Mouse (Mus musculus): ENCODE measurements at regions not wholly inside any gene's neighbourhood (a gene's known extent, or its start where the extent isn't known, plus 50 kb on each side); places are given as distances from the start of the nearest gene placed in this dataset.
A peak's percentile ranks its signal among the peaks of the same experiment; 100 is the strongest.

DNA sequence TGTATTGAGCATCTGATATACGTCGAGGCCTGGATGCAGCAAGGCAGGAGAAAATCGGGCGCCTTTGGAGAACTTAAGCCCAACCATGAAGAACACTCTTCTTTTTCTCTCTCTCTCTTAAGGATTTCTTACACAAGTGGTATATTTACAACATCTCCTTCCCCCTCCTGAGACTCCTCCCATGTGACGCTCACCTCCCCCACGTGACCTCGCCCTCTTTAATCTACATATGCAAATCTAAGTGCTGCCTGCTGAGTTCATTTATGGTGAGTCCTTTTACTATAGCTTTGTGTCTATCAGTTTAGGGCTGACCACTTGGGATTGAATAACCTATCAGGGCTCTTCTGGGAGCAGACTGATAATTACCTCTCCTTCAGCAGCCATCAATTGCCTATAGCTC lies 337.4 kb downstream of the Cd83 start:
- H3K4me2 ChIP-seq (replicated peaks) = no peak overlapping the region

DNA sequence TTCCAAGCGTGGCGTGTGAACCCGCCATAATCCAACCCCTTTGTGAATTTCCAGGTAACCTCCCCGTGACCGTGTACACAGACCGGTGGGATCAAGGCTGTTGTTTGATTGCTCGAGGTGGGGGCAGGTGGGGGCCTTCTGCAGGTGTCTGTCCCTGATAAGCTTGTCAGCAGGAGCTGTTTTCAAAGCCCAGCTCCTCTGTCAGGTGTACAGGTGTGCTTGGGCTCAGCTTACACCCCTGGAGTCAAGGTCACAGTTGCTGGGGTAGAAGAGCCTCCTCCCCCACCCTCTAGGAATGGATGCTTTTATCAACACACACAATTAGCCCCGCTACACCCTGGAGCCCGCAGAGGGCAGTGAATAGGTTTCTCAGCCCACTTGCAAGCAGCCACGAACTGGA lies 341.6 kb downstream of the Cd83 start:
- H3K4me1 ChIP-seq = peaks cover 2% of the 10 kb centered on the region
- no peaks in the 10 kb centered on the region for H3K36me3 ChIP-seq
- 0 out of 2 replicates have a peak, but pooled peaks have one; percentile 47 for ATAC-seq (ENCODE audit: insufficient number of reproducible peaks, insufficient read depth, low FRiP score, low TSS enrichment)
- H3K4me2 ChIP-seq (replicated peaks) = no peak overlapping the region
- H3K27ac ChIP-seq = no peak overlapping the region
- H3K4me3 ChIP-seq = no peak overlapping the region
- 38% methylated on average over 10 of the region's 10 CpGs for WGBS
- no peaks in the 10 kb centered on the region for H3K27me3 ChIP-seq
- no peak overlapping the region for H3K9ac ChIP-seq
- H3K9me3 ChIP-seq = no peaks in the 10 kb centered on the region

More for the DNA sequence above, 337.4 kb downstream of the Cd83 start:
- 54% methylated on average over 7 of the region's 7 CpGs for WGBS
- Histone ChIP-seq H3K36me3 (no peaks in the 10 kb centered on the region), H3K4me3 (no peak overlapping the region), H3K9me3 (no peaks in the 10 kb centered on the region), H3K9ac (no peak overlapping the region), H3K27me3 (no peaks in the 10 kb centered on the region), H3K27ac (no peak overlapping the region), H3K4me1 (peaks cover 8% of the 10 kb centered on the region)
- no peak for ATAC-seq (ENCODE audit: insufficient number of reproducible peaks, insufficient read depth, low FRiP score, low TSS enrichment)

DNA sequence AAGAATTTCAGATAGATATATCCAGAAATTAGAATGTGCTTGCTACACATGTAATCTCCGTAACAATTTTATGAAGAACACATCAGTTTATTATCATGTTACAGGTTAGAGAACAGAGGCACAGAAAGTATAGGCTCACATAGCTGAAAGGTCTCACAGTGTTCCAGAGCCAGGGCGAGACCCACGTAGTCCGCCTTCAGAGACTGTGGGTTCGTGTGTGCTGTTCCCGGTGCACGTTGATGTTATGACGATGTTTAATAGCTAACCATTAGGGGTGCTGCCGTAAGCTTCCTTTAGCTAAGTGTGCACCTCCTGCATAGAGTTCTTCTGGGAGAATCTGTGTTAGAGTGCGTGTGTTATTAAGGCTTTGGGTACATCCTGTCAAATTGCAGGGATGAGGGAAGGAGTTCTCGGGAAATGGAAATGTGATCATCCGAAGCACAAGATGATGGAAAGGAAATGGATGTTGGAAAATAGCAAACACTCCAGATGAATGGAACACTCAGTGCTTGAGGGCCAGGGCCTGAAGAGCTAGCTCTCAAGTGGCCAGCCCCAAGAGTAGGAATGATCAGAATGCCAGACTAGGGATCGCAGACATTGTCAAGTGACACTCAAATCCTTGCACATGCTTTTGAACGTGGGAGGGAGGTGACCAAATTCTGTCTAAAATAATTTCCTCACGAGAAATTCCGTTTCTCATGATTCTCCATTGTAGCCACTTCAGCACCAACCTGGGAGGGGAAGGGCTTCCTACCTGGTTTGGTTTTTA lies 344.1 kb downstream of the Cd83 start:
- no peak overlapping the region for H3K27ac ChIP-seq
- 87% methylated on average over 16 of the region's 16 CpGs for WGBS

DNA sequence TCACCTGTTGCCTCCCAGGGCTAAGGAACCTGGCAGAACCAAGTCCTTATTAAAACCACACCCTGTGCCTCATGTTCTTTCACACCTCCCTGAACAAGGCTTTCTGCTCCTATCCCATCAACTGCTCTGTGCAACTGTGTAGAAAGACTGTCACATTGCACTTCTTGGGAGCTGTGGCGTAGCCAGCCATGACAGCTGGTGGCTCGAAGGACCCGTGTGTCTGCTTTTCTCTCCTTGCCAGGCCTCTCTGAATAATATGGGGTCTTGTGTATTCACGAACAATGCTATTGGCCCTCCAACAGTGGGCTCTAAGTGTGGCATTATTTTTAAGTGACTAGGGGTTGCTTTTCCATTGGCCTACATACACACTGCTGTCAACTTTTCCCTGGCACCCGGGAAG lies 347.3 kb downstream of the Cd83 start:
- 88% methylated on average over 5 of the region's 5 CpGs for WGBS
- ATAC-seq (ENCODE audit: insufficient number of reproducible peaks, insufficient read depth, low FRiP score, low TSS enrichment) = no peak
- peaks cover 6% of the 10 kb centered on the region; the same call in 1 of the 2 replicates for H3K4me1 ChIP-seq
- H3K4me3 ChIP-seq = no peak overlapping the region
- no peak overlapping the region for H3K27ac ChIP-seq
- no peaks in the 10 kb centered on the region for H3K36me3 ChIP-seq
- H3K9ac ChIP-seq = no peak overlapping the region
- H3K27me3 ChIP-seq = no peaks in the 10 kb centered on the region
- no peak overlapping the region for H3K4me2 ChIP-seq (replicated peaks)
- no peaks in the 10 kb centered on the region for H3K9me3 ChIP-seq

More for the DNA sequence above, 344.1 kb downstream of the Cd83 start:
- no peak overlapping the region for H3K4me2 ChIP-seq (replicated peaks)
- H3K27me3 ChIP-seq = no peaks in the 10 kb centered on the region
- H3K9ac ChIP-seq = no peak overlapping the region
- no peaks in the 10 kb centered on the region for H3K36me3 ChIP-seq
- H3K4me3 ChIP-seq = no peak overlapping the region
- ATAC-seq (ENCODE audit: insufficient number of reproducible peaks, insufficient read depth, low FRiP score, low TSS enrichment) = no peak
- no peaks in the 10 kb centered on the region for H3K9me3 ChIP-seq
- H3K4me1 ChIP-seq = peaks cover 5% of the 10 kb centered on the region; the same call in 1 of the 2 replicates

DNA sequence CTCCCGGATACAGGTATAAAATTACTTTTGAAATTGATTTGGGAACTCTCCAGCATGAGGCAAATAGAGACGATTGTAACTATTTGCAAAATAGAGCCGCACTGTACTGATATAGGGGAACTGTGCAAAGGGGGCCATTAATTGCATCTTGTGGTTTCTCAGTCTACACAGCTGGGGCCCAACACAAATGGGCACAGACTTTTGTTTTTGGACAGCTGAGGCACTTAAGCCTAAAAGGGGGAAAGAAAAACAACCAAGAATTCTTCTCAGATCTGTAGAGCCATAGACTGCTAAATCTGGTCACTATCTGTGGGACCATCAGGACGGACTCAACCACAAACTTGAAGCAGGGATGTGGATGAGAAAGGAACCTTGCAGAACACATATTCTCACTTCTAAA lies 347.9 kb downstream of the Cd83 start:
- Histone ChIP-seq H3K27ac (no peak overlapping the region), H3K9ac (no peak overlapping the region), H3K4me2 (replicated peaks) (no peak overlapping the region), H3K27me3 (no peaks in the 10 kb centered on the region), H3K4me3 (no peak overlapping the region), H3K4me1 (peaks cover 6% of the 10 kb centered on the region; the same call in 1 of the 2 replicates), H3K9me3 (no peaks in the 10 kb centered on the region), H3K36me3 (no peaks in the 10 kb centered on the region)
- 91% methylated on average over 4 of the region's 4 CpGs for WGBS
- ATAC-seq (ENCODE audit: insufficient number of reproducible peaks, insufficient read depth, low FRiP score, low TSS enrichment) = no peak

- Histone ChIP-seq H3K4me2 (replicated peaks) (no peak overlapping the region), H3K27ac (no peak overlapping the region), H3K9ac (no peak overlapping the region), H3K36me3 (no peaks in the 10 kb centered on the region), H3K4me3 (no peak overlapping the region), H3K9me3 (no peaks in the 10 kb centered on the region), H3K27me3 (no peaks in the 10 kb centered on the region), H3K4me1 (peaks cover 6% of the 10 kb centered on the region; the same call in 1 of the 2 replicates)
- 47% methylated on average over 9 of the region's 9 CpGs for WGBS
- no peak for ATAC-seq (ENCODE audit: insufficient number of reproducible peaks, insufficient read depth, low FRiP score, low TSS enrichment)
Measured at GRCm38 (mm10) chr13:44133436-44133835, 348.9 kb downstream of the Cd83 start.

GRCm38 (mm10) chr13:44141181-44141580 lies 356.6 kb downstream of the Cd83 start:
- no peaks in the 10 kb centered on the region for H3K36me3 ChIP-seq
- H3K9ac ChIP-seq = no peak overlapping the region
- H3K4me3 ChIP-seq = no peak overlapping the region
- ATAC-seq (ENCODE audit: insufficient number of reproducible peaks, insufficient read depth, low FRiP score, low TSS enrichment) = no peak
- no peaks in the 10 kb centered on the region for H3K4me1 ChIP-seq
- H3K27ac ChIP-seq = no peak overlapping the region
- 59% methylated on average over 5 of the region's 5 CpGs for WGBS
- no peaks in the 10 kb centered on the region for H3K9me3 ChIP-seq
- H3K27me3 ChIP-seq = no peaks in the 10 kb centered on the region
- no peak overlapping the region for H3K4me2 ChIP-seq (replicated peaks)

DNA sequence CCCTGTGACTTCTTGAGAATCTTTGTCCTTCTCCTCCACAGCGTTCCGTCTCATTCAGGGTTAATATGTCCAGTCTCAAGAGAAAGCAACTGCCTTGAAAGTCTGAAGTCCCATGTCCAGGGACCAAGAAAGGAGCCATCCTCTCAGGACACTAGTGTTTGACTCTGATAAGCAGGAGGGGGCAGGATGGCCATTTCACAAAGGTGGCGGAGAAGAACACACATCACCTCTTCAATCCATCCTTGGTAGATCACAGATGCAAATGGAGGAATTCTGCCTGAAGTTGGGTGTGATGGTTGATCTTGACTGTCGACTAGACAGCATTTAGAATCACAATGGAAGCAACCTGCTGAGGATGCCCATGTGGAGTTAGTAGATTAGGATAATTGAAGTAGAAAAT lies 360.9 kb downstream of the Cd83 start:
- WGBS = 91% methylated on average over 4 of the region's 4 CpGs
- H3K4me3 ChIP-seq = no peak overlapping the region
- no peak overlapping the region for H3K9ac ChIP-seq
- no peaks in the 10 kb centered on the region for H3K36me3 ChIP-seq
- H3K9me3 ChIP-seq = no peaks in the 10 kb centered on the region
- ATAC-seq (ENCODE audit: insufficient number of reproducible peaks, insufficient read depth, low FRiP score, low TSS enrichment) = no peak
- no peak overlapping the region for H3K27ac ChIP-seq
- H3K27me3 ChIP-seq = no peaks in the 10 kb centered on the region
- H3K4me2 ChIP-seq (replicated peaks) = no peak overlapping the region
- H3K4me1 ChIP-seq = no peaks in the 10 kb centered on the region

DNA sequence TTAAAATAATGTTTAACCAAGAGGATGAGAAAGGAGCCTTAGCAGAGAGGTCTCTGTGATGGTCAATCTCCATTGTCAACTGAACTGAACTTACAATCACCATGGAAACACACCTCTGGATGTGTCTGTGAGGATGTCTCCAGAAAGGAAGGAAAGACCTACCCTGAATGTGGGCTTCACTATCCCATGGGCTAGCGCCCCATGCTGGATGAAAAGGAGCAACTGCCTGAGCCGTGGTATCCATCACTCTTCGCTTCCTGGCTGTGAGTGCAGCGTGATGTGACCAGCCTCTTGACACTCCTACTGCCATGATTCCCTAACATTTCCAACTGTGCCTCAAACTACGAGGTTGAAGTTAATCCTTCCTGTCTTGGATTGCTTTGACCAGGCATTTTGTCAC lies 363.3 kb downstream of the Cd83 start:
- Histone ChIP-seq H3K4me1 (0 out of 2 replicates have a peak, but pooled peaks cover 2% of the 10 kb centered on the region), H3K9ac (no peak overlapping the region), H3K27ac (no peak overlapping the region), H3K4me2 (replicated peaks) (no peak overlapping the region), H3K9me3 (no peaks in the 10 kb centered on the region), H3K4me3 (no peak overlapping the region), H3K36me3 (no peaks in the 10 kb centered on the region), H3K27me3 (no peaks in the 10 kb centered on the region)
- no peak for ATAC-seq (ENCODE audit: insufficient number of reproducible peaks, insufficient read depth, low FRiP score, low TSS enrichment)
- WGBS = 81% methylated on average over 5 of the region's 5 CpGs

DNA sequence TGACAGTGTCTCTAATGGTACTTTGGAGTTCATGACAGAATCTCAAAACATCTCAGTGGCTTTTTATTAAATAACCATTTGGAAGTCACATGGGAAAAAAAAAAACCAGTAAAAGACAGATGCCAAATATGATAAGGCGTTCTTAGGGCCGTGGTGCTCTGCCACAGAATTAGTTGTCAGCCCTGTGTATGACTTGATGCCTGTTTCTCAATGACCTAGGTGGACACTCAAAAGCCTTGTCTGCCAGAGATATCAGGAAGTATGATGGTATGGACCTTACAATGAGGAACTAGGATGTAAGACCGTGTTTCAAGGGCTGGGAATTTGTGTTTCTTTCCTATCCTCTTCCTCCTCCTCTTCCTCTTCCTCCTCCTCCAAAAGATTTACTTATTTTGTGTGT lies 364.9 kb downstream of the Cd83 start:
- Histone ChIP-seq H3K4me1 (peaks cover 7% of the 10 kb centered on the region; the same call in 1 of the 2 replicates), H3K4me3 (no peak overlapping the region), H3K9me3 (no peaks in the 10 kb centered on the region), H3K4me2 (replicated peaks) (no peak overlapping the region), H3K27ac (no peak overlapping the region), H3K27me3 (no peaks in the 10 kb centered on the region), H3K36me3 (no peaks in the 10 kb centered on the region), H3K9ac (no peak overlapping the region)
- no peak for ATAC-seq (ENCODE audit: insufficient number of reproducible peaks, insufficient read depth, low FRiP score, low TSS enrichment)
- WGBS = 76% methylated on average over 3 of the region's 3 CpGs

DNA sequence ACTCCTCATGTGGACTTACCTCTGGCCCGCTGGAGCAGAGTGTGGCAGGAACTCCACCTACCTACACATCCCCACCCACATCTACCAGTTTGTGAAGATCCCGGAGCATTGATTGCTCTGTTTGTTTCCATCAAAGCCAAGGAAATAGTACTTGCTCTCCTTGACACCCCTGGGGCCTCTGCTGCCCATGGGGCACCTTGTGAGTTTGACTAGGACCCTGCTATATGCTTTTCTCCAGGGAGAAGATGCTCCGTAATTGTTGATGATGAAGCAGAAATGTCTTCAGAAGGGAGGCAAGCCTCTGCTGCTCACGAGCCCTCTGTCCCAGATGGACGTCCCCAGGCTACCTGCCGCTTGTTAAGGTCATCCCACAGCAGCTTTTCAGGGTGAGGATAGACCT lies 367.0 kb downstream of the Cd83 start:
- Histone ChIP-seq H3K4me3 (no peak overlapping the region), H3K36me3 (no peaks in the 10 kb centered on the region), H3K9ac (no peak overlapping the region), H3K27ac (no peak overlapping the region), H3K9me3 (no peaks in the 10 kb centered on the region), H3K4me1 (peaks cover 7% of the 10 kb centered on the region; the same call in 1 of the 2 replicates), H3K27me3 (no peaks in the 10 kb centered on the region), H3K4me2 (replicated peaks) (no peak overlapping the region)
- WGBS = 76% methylated on average over 6 of the region's 6 CpGs
- ATAC-seq (ENCODE audit: insufficient number of reproducible peaks, insufficient read depth, low FRiP score, low TSS enrichment) = no peak

DNA sequence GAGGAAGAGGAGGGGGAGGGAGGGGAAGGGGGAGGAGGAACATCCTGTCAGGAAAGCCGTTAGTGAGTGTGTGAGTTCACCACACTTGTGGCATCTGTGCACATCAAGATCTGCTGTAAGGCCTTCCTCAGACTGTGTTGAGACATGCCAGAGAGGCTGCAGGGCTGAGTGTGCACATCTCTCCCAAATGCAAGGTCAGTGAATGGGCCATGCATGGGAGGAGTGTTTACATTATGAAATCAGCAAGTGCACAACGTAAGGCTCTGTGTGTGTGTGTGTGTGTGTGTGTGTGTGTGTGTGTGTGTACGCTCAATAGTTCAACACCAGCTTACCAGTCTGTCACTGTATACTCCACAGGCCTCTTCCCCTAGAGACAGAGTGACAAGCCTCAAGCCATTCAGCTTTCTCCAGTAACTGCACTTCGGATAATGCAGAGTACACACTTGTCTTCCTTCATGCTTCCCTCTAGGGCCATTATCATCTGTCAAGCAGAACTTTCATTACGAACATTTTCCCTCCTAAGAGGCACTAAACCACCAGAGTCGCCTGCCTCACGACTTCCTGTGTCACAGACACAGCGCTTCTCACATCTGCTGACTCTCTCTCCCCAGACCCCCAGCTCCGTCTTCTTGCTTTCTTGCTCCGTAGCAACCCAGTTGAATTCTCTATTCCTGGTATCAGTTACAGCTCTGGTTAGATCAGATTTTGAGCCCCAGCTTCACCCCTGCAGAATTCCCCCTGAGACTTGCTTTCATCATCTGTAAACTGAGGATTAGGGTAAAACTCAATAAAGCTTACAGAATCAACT lies 368.4 kb downstream of the Cd83 start:
- H3K27me3 ChIP-seq = no peaks in the 10 kb centered on the region
- H3K4me3 ChIP-seq = no peak overlapping the region
- ATAC-seq (ENCODE audit: insufficient number of reproducible peaks, insufficient read depth, low FRiP score, low TSS enrichment) = no peak
- no peaks in the 10 kb centered on the region for H3K36me3 ChIP-seq
- H3K4me2 ChIP-seq (replicated peaks) = no peak overlapping the region
- WGBS = 53% methylated on average over 10 of the region's 10 CpGs
- no peak overlapping the region for H3K27ac ChIP-seq
- H3K4me1 ChIP-seq = peaks cover 7% of the 10 kb centered on the region; the same call in 1 of the 2 replicates
- H3K9me3 ChIP-seq = no peaks in the 10 kb centered on the region
- H3K9ac ChIP-seq = no peak overlapping the region

Data from embryonic facial prominence, embryonic 12.5 days (tissue).